Mouse (Mus musculus) MEL (cell line): Measurements from ENCODE around the gene Acot11. TPM values are rescaled to one million over a fixed set of nuclear protein-coding genes. Genes with fewer than 3 reads are reported as not detected.

Experiments
- DNase-seq: peaks from one replicate; pipeline ENCODE4 v3.0.0; 2011; ENCODE audit warnings: low read depth, low spot score
- H3K27ac ChIP-seq: 2 replicates; pipeline ENCODE4 v1.5.1; 2012; ENCODE audit warnings: low read depth, mild to moderate bottlenecking, control low read depth, low read length, moderate library complexity; ENCODE audit not compliant: control insufficient read depth
- H3K27me3 ChIP-seq, 2 experiments: fragments of 150-350 bp in 1 of 2; sonication (generic) in 1 of 2; 2 replicates each; pipeline ENCODE4 v1.6.1; 2012; ENCODE audit warnings: low read length in 2 of 2, mild to moderate bottlenecking in 2 of 2, improper control_type of control experiment in 1 of 2, moderate library complexity in 1 of 2; ENCODE audit not compliant: insufficient read depth in 2 of 2, control insufficient read depth in 1 of 2
- H3K36me3 ChIP-seq, 2 experiments: 2 replicates each; pipeline ENCODE4 v1.6.1; 2012 to 2014; ENCODE audit warnings: low read length in 2 of 2, improper control_type of control experiment in 1 of 2, inconsistent platforms in 1 of 2, mild to moderate bottlenecking in 1 of 2; ENCODE audit not compliant: insufficient read depth in 2 of 2, control insufficient read depth in 1 of 2
- H3K4me1 ChIP-seq, 2 experiments: fragments of 150-350 bp in 1 of 2; sonication (generic) in 1 of 2; 2 replicates each; pipeline ENCODE4 v1.6.1; 2012; ENCODE audit warnings: low read length in 2 of 2, improper control_type of control experiment in 1 of 2, mild to moderate bottlenecking in 1 of 2; ENCODE audit not compliant: insufficient read depth in 2 of 2, control insufficient read depth in 1 of 2
- H3K4me3 ChIP-seq, 2 experiments: fragments of 150-350 bp in 1 of 2; sonication (generic) in 1 of 2; 2 replicates each; pipeline ENCODE4 v1.5.1; 2012; ENCODE audit warnings: low read depth in 2 of 2, low read length in 2 of 2, mild to moderate bottlenecking in 2 of 2, moderate library complexity in 2 of 2, control low read depth in 1 of 2, improper control_type of control experiment in 1 of 2; ENCODE audit not compliant: control insufficient read depth in 1 of 2, insufficient read depth in 1 of 2
- H3K79me2 ChIP-seq: 2 replicates; pipeline ENCODE4 v1.6.1; 2012; ENCODE audit warnings: mild to moderate bottlenecking, low read length, moderate library complexity; ENCODE audit not compliant: control insufficient read depth, poor library complexity, insufficient read depth
- H3K9ac ChIP-seq: 2 replicates; pipeline ENCODE4 v1.6.1; 2012; ENCODE audit warnings: low read depth, mild to moderate bottlenecking, control low read depth, low read length, moderate library complexity; ENCODE audit not compliant: control insufficient read depth, poor library complexity, severe bottlenecking
- H3K9me3 ChIP-seq: fragments of 150-350 bp; sonication (generic); replicated peaks from 2 replicates; pipeline ENCODE4 v1.6.1; 2012; ENCODE audit warnings: mild to moderate bottlenecking, low read length, improper control_type of control experiment, moderate library complexity; ENCODE audit not compliant: insufficient read depth
- GATA1 ChIP-seq: IDR thresholded peaks from 2 replicates; pipeline ENCODE4 v1.6.1; 2011; ENCODE audit warnings: low read depth, low read length, improper control_type of control experiment
- KAT2A ChIP-seq: conservative IDR thresholded peaks from 2 replicates; pipeline ENCODE4 v1.6.1; 2012; ENCODE audit warnings: low read depth, low read length, improper control_type of control experiment, inconsistent platforms
- MAFK ChIP-seq: IDR thresholded peaks from 2 replicates; pipeline ENCODE4 v1.6.1; 2011; ENCODE audit warnings: low read depth, mild to moderate bottlenecking, low read length, improper control_type of control experiment, borderline replicate concordance
- MEF2A ChIP-seq: IDR thresholded peaks from 2 replicates; pipeline ENCODE4 v1.6.1; 2014; ENCODE audit warnings: low read depth, mild to moderate bottlenecking, inconsistent platforms, low read length, improper control_type of control experiment; ENCODE audit not compliant: poor library complexity, insufficient replicate concordance, severe bottlenecking; ENCODE audit errors: extremely low read depth
- MYB ChIP-seq: IDR thresholded peaks from 2 replicates; pipeline ENCODE4 v1.6.1; 2011; ENCODE audit warnings: mild to moderate bottlenecking, low read depth, low read length, improper control_type of control experiment
- NRF1 ChIP-seq: IDR thresholded peaks from 2 replicates; pipeline ENCODE4 v1.6.1; 2014; ENCODE audit warnings: low read depth, mild to moderate bottlenecking, inconsistent platforms, low read length, improper control_type of control experiment, moderate library complexity; ENCODE audit not compliant: poor library complexity, insufficient read depth, severe bottlenecking
- POLR2AphosphoS5 ChIP-seq: IDR thresholded peaks from 2 replicates; pipeline ENCODE4 v1.6.1; 2012; ENCODE audit warnings: low read depth, borderline replicate concordance, mild to moderate bottlenecking, inconsistent platforms, low read length, moderate library complexity, mixed read lengths
- RAD21 ChIP-seq: IDR thresholded peaks from 2 replicates; pipeline ENCODE4 v1.6.1; 2011; ENCODE audit warnings: mild to moderate bottlenecking, low read depth, low read length, improper control_type of control experiment
- SIN3A ChIP-seq: IDR thresholded peaks from 2 replicates; pipeline ENCODE4 v1.6.1; 2012; ENCODE audit warnings: low read length, improper control_type of control experiment, inconsistent platforms
- TAL1 ChIP-seq: IDR thresholded peaks from 2 replicates; pipeline ENCODE4 v1.6.1; 2012; ENCODE audit warnings: mild to moderate bottlenecking, inconsistent platforms, low read length, moderate library complexity, mixed read lengths
- TCF12 ChIP-seq: IDR thresholded peaks from 2 replicates; pipeline ENCODE4 v1.6.1; 2014; ENCODE audit warnings: low read depth, mild to moderate bottlenecking, inconsistent platforms, low read length, improper control_type of control experiment, moderate library complexity
- UBTF ChIP-seq: IDR thresholded peaks from 2 replicates; pipeline ENCODE4 v1.6.1; 2012; ENCODE audit warnings: low read depth, mild to moderate bottlenecking, inconsistent platforms, low read length, improper control_type of control experiment, moderate library complexity, borderline replicate concordance; ENCODE audit not compliant: insufficient read depth
- USF1 ChIP-seq: IDR thresholded peaks from 2 replicates; pipeline ENCODE4 v1.6.1; 2014; ENCODE audit warnings: low read depth, mild to moderate bottlenecking, inconsistent platforms, low read length, improper control_type of control experiment, moderate library complexity
- ZC3H11A ChIP-seq: IDR thresholded peaks from 2 replicates; pipeline ENCODE4 v1.6.1; 2012; ENCODE audit warnings: low read depth, mild to moderate bottlenecking, inconsistent platforms, low read length, improper control_type of control experiment
- ZKSCAN1 ChIP-seq: IDR thresholded peaks from 2 replicates; pipeline ENCODE4 v1.6.1; 2012; ENCODE audit warnings: low read depth, mild to moderate bottlenecking, inconsistent platforms, low read length, improper control_type of control experiment, moderate library complexity
- ZNF384 ChIP-seq: IDR thresholded peaks from 2 replicates; pipeline ENCODE4 v1.6.1; 2012; ENCODE audit warnings: low read depth, mild to moderate bottlenecking, inconsistent platforms, low read length, improper control_type of control experiment
- polyA plus RNA-seq, 2 experiments: library from polyadenylated mRNA; stranded (reverse) in 1 of 2; unstranded in 1 of 2; fragments of >175 nt in 1 of 2; fragments of >200 nt in 1 of 2; gene quantifications; 2 replicates each; pipeline versions ENCODE4 v1.2.1 to v1.2.4; 2012; ENCODE audit warnings: low replicate concordance in 2 of 2, low read depth in 1 of 2; ENCODE audit not compliant: insufficient read length in 2 of 2, insufficient read depth in 1 of 2, missing spikeins in 1 of 2
- total RNA-seq: library from RNA; depleted of rRNA; stranded (reverse); fragments of 300-350 nt; gene quantifications from 2 replicates; pipeline ENCODE4 v1.2.3, GENCODE M21; 2012

Acot11 gene
- total and polyA plus RNA-seq, 3 experiments: 1.5 to 2.5 TPM; not detected in 1

DNA sequence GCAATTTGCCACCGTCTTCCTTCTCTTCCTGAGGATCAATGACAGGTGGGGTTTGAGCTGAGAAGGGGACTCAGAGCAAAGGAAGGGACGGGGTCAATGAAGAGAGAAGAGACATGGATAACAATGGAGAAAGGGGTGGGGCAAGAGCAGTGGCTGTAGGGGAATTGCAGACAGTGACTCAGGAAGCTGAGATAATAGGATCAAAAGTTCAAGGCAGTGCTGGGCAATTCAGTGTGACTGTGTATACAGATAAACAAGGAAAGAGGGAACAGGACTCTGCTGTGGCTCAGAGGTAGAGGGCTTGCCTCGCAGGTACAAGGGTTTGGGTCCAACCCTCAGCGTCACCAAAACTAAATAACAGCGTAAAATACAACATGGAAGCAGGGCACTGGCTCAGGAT is 96.8 kb downstream of the Acot11 start:
- TF ChIP-seq ZNF384 (no peak), ZKSCAN1 (no peak), UBTF (no peak), ZC3H11A (no peak), MYB (no peak), TCF12 (no peak), KAT2A (no peak), MAFK (no peak)
- no peaks in the 10 kb centered on the region for H3K4me1 ChIP-seq
- H3K79me2 ChIP-seq: no peaks in the 10 kb centered on the region
- no peak for DNase-seq
- H3K27ac ChIP-seq: no peak overlapping the region
- no peak overlapping the region for H3K9ac ChIP-seq
- no peak overlapping the region for H3K4me3 ChIP-seq
- H3K9me3 ChIP-seq: no peaks in the 10 kb centered on the region
- H3K27me3 ChIP-seq: peaks cover 0 to 9% of the 10 kb centered on the region in 2 experiments
- H3K36me3 ChIP-seq: no peaks in the 10 kb centered on the region; a peak in 1 of 4 replicates

DNA sequence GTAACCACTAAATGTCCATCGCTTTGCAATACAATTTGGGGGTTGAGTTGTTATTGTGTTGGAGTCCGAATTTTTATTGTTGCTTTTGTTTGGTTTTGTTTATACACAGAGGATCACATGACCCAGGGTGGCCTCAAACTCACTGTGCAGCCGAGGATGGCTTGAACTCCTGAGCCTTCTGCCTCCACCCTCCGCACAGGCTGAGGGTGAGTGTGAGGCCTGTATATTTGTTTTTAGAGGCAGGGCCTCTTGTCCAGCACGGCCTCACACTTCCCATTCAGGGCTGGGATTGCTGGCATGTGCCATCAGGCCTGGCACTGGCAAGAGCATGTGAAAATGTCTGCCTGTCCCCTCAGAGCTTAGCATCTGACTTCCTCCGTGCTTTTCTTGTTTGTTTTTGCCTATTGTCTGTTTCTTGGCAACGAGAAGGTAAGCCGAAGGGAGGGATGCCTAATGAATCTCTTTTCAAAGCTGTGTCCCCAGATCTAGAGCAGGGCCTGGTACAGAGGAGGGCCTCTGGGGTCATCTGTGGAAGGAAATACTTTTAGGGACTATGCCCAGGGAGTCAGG is 99.6 kb downstream of the Acot11 start:
- H3K27ac ChIP-seq: no peak overlapping the region
- H3K9ac ChIP-seq: no peak overlapping the region
- H3K36me3 ChIP-seq: no peaks in the 10 kb centered on the region; a peak in 1 of 4 replicates
- H3K79me2 ChIP-seq: no peaks in the 10 kb centered on the region
- no peaks in the 10 kb centered on the region for H3K9me3 ChIP-seq
- TF ChIP-seq TAL1 (no peak), NRF1 (no peak), POLR2AphosphoS5 (no peak), MEF2A (no peak), GATA1 (no peak), USF1 (no peak), SIN3A (no peak), RAD21 (no peak)
- no peaks in the 10 kb centered on the region for H3K4me1 ChIP-seq
- DNase-seq: no peak
- H3K4me3 ChIP-seq: no peak overlapping the region
- H3K27me3 ChIP-seq: peaks cover 0 to 13% of the 10 kb centered on the region in 2 experiments
